Mouse (Mus musculus) bone marrow, adult 2 months (tissue): Measurements from ENCODE around the gene Cldn12. TPM values are rescaled to one million over a fixed set of nuclear protein-coding genes. Genes with fewer than 3 reads are reported as not detected.
A peak's percentile ranks its signal among the peaks of the same experiment; 100 is the strongest.

Source experiments
- H3K27ac ChIP-seq: fragments of 200-500 bp; 2 replicates; pipeline ENCODE4 v1.5.1; 2012; ENCODE audit warnings: low read depth, mild to moderate bottlenecking, control low read depth, inconsistent platforms, low read length; ENCODE audit not compliant: control insufficient read depth, poor library complexity, insufficient read depth
- H3K4me1 ChIP-seq: fragments of 200-500 bp; 2 replicates; pipeline ENCODE4 v1.6.1; 2011; ENCODE audit warnings: low read length; ENCODE audit not compliant: control insufficient read depth, insufficient read depth
- H3K4me3 ChIP-seq: fragments of 200-500 bp; replicated peaks from 2 replicates; pipeline ENCODE3; 2011; ENCODE audit warnings: mild to moderate bottlenecking, low read depth, low read length, control low read depth; ENCODE audit not compliant: control insufficient read depth
- CTCF ChIP-seq: fragments of 200-500 bp; IDR thresholded peaks from 2 replicates; pipeline ENCODE4 v1.5.1; 2011; ENCODE audit warnings: low read length, control low read depth; ENCODE audit not compliant: control insufficient read depth, insufficient read depth
- POLR2A ChIP-seq: fragments of 200-500 bp; IDR thresholded peaks from 2 replicates; pipeline ENCODE4 v1.6.1; 2011; ENCODE audit warnings: low read depth, mild to moderate bottlenecking, control low read depth, low read length, borderline replicate concordance; ENCODE audit not compliant: control insufficient read depth
- WGBS: fragments of 180-500 bp; shearing (Covaris S2); methylation state at CpG from one replicate; pipeline ENCODE4 v1.1.7; 2018; 5-methylcytosine and 5-hydroxymethylcytosine counted together
- polyA plus RNA-seq: library from polyadenylated mRNA; stranded (reverse); fragments of >200 nt; gene quantifications from 2 replicates; pipeline ENCODE4 v1.2.4, GENCODE M21; 2011; ENCODE audit warnings: low replicate concordance; ENCODE audit not compliant: missing spikeins, insufficient read depth, insufficient read length

Gene Cldn12
- polyA plus RNA-seq, 1 experiment = 1.9 TPM

DNA sequence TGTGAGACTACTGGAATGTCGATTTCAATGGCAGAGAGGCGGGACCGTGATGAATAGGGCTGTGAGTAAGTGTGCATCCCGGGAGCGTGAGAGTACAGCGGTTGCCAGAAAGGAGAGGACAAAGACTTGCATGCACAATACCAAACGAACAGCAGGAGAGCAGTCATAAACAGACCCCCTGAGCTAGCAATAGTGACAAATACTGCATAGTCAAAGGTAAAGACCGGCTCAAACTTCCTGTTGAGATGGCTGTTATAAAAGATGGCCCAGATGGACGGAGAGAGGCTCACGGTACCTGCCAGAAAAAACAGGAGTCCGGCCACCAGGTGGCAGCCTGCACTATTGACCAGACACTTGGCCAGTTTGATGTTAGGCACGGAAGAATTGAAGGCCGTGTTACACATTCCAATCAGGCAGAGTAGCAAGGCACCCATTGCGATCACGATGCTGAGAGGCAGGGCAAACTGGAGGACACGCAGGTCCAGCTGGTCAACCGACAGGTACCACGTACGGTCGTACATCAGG is 7.0 kb downstream of the Cldn12 start:
- WGBS = 66% methylated on average over 20 of the region's 20 CpGs
- TF ChIP-seq POLR2A (no peak), CTCF (peak; percentile 59; the same call in 1 of the 2 replicates)
- no peak overlapping the region for H3K4me3 ChIP-seq

DNA sequence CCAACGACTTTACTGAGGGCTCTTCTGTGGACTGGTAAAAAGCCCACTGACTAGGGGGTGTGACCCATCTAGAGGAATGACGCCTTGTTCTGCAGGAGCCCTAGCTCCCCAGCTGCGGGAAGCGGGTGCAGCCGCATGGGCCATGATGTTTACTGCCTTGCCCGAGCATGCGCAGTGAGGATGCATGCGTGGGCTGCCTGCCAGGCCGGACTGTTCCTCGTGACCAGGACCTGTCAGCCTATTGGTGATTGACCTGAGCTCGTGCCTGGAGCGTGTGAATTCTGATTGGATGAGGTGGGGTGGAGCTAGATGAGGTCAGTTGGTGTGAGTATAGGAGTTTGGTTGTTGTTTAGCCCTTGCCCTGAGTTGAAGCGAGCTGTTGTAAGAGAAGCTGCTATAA is 10.3 kb downstream of the Cldn12 start:
- no peak overlapping the region for H3K27ac ChIP-seq
- TF ChIP-seq POLR2A (no peak), CTCF (no peak)
- H3K4me1 ChIP-seq = no peaks in the 10 kb centered on the region
- 79% methylated on average over 13 of the region's 13 CpGs for WGBS
- no peak overlapping the region for H3K4me3 ChIP-seq

More for the DNA sequence above, 7.0 kb downstream of the Cldn12 start:
- Histone ChIP-seq H3K4me1 (no peaks in the 10 kb centered on the region), H3K27ac (no peak overlapping the region)

DNA sequence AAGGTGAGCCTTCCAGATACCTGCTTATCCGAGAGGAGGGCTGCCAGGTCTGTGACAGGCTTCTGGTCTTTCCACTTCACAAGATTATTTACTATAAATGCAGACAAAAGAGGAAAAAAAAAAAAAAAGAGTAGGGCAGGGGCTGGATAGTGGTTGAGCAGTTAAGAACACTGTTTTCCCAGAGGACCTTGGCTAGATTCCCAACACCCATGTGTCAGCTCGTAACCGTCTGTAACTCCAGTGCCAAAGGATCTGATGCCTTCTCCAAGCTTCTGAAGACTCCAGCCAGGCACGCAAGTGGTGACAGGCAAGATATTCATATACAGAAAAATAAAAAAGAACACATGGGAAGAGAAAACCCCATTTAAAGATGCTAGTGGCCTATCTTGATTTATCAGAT is 11.4 kb downstream of the Cldn12 start:
- no peaks in the 10 kb centered on the region for H3K4me1 ChIP-seq
- TF ChIP-seq POLR2A (no peak), CTCF (no peak)
- 84% methylated on average over 4 of the region's 4 CpGs for WGBS

GRCm38 (mm10) chr5:5501583-5501982 is 13.2 kb downstream of the Cldn12 start:
- TF ChIP-seq CTCF (no peak), POLR2A (no peak)
- Histone ChIP-seq H3K4me1 (no peaks in the 10 kb centered on the region), H3K27ac (no peak overlapping the region), H3K4me3 (no peak overlapping the region)
- 41% methylated on average over 2 of the region's 2 CpGs for WGBS

More for the DNA sequence above, 11.4 kb downstream of the Cldn12 start:
- Histone ChIP-seq H3K4me3 (no peak overlapping the region), H3K27ac (no peak overlapping the region)

GRCm38 (mm10) chr5:5496393-5496792 is 18.4 kb downstream of the Cldn12 start:
- WGBS = 61% methylated on average over 3 of the region's 3 CpGs
- TF ChIP-seq CTCF (no peak), POLR2A (no peak)
- no peaks in the 10 kb centered on the region for H3K4me1 ChIP-seq

DNA sequence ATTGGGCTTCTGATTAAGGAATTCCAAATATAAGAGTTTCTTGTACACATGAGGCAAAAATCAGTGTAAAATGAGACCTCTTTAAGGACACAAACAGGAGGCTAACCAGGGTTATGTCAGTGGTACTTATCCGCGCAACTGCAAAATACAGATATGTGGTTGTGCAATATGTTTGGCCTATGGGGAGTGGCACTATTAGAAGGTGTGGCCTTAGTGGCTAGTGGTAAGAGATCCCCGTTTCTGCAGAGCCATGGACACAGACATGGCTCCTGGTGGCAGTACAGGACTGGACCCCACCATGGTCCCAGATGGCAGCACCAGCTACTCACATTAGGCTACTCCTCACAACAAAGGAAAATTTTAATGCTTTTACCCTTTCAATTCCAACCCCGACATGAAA is 19.7 kb downstream of the Cldn12 start:
- TF ChIP-seq POLR2A (no peak), CTCF (no peak)
- no peaks in the 10 kb centered on the region for H3K4me1 ChIP-seq
- no peak overlapping the region for H3K27ac ChIP-seq
- H3K4me3 ChIP-seq = no peak overlapping the region
- 64% methylated on average over 4 of the region's 4 CpGs for WGBS

More at GRCm38 (mm10) chr5:5496393-5496792, 18.4 kb downstream of the Cldn12 start:
- Histone ChIP-seq H3K27ac (no peak overlapping the region), H3K4me3 (no peak overlapping the region)

DNA sequence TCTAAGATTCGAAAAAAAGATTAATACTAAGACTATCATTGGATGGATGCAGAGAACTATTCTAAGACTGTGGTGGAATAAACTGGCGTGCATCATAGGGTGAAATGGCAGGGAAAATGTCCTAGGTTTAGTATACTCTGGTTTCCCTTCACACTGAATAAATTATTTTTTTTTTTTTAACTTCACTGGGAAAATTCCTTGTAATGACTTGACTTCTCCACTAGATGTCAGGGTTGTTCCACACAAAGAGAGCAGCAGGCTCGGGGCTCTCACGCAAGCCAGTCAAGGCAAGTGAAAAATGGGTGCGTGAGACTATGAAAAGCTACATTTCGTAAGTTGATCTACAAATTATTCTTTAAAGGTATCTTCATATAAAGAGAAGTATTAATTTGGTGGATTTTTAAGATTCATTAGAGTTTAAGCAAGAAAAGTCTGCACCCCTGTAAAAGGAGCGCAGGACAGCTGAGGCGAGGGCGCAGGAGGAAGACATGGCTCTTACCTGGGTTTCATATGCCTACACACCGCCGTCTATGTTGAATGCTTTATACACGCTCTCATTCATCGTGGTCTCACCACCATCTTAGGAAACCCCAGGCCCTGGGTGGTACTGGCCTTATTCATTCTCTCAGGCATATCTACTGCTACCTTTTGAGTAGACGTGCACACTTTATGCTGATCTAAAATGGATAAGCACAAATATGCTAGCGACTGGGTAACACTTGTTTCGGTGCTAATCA is 20.3 kb downstream of the Cldn12 start:
- Histone ChIP-seq H3K4me3 (no peak overlapping the region), H3K4me1 (no peaks in the 10 kb centered on the region), H3K27ac (no peak overlapping the region)
- WGBS = 40% methylated on average over 16 of the region's 16 CpGs
- no peak for TF ChIP-seq POLR2A
- TF ChIP-seq CTCF = peak; percentile 53

DNA sequence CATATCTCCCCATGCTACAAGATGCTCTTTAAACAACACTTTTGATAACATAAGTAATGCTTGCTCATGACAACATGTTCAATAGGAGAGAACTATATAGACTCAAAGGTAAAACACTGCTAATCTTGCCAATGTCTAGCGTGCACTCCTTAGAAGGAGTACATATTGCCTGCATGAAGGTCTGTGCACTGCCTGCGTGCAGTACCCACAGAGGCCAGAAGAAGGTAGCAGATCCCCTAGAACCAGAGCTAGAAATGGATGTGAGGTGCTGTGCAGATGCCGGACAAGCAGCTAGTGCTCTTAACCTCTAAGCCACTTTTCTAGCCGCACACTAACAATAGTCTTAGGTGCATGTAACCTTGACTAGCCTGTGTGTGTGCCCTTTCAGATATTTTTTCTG is 22.6 kb downstream of the Cldn12 start:
- TF ChIP-seq POLR2A (no peak), CTCF (no peak)
- Histone ChIP-seq H3K27ac (no peak overlapping the region), H3K4me3 (no peak overlapping the region), H3K4me1 (no peaks in the 10 kb centered on the region)
- WGBS = 83% methylated on average over 4 of the region's 4 CpGs
